Comparison of ENCODE assay signal across 7 mouse cellular contexts in the genomic region with DNA sequence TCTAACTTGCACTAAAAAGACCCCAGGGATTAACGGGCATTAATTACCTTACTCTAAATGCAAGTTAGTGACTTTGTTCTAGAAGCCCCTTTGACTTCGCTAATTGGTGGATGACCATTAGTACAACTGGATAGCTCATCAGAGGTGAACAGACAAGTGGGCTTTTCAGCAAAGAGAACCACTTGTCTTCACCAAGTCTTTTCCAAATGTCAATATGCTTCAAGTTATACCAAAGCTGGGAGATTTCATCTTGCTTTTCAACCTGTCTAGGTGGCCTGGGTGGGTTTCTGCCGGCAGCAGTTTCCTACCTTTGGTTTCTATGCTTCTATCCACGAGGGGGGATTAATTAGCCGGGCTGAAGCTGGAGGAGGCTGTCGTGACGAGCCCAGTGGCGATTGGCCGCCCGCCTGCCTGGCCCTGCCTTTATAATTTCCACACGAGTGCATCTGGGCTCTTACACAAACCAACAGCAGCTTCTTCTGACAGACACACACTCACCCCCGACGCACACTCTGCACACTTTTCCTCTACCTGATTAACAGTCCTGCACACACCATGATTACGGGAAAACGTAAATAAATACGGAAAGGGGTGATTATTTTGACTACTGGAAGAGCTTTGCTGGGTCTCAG. TPM values are rescaled to one million over a fixed set of nuclear protein-coding genes. Genes with fewer than 3 reads are reported as not detected.
DNase-seq lines count a peak whose midpoint lies in the region; ATAC-seq and TF ChIP-seq lines count a peak whose summit lies in the region.

A gene (plus strand): TSS at position 455 of the 632 bp plus-strand sequence.

- H3K27ac ChIP-seq in forebrain, embryonic 13.5 days: peak within 1 kb of the TSS; percentile 48; the same call in 1 of the 2 replicates
- H3K27ac ChIP-seq in hindbrain, embryonic 12.5 days: peak within 1 kb of the TSS; percentile 94
- no peak within 1 kb of the TSS for H3K27ac ChIP-seq in liver, embryonic 12.5 days
- H3K27ac ChIP-seq in stomach, embryonic 14.5 days (ENCODE audit: low read length): no peak within 1 kb of the TSS; the same call in 1 of the 2 replicates

- no peaks in the 10 kb centered on the region for H3K36me3 ChIP-seq in forebrain, embryonic 13.5 days (ENCODE audit: poor library complexity, severe bottlenecking)
- H3K36me3 ChIP-seq in hindbrain, embryonic 12.5 days: no peaks in the 10 kb centered on the region
- H3K36me3 ChIP-seq in liver, embryonic 12.5 days: no peaks in the 10 kb centered on the region
- H3K36me3 ChIP-seq in stomach, embryonic 14.5 days (ENCODE audit: control insufficient read depth, insufficient read depth, low read length): no peaks in the 10 kb centered on the region

- ATAC-seq in forebrain, embryonic 13.5 days: peak; percentile 69
- peak; percentile 67 for ATAC-seq in hindbrain, embryonic 12.5 days (ENCODE audit: low FRiP score)
- ATAC-seq in liver, embryonic 12.5 days: no peak
- 0 out of 2 replicates have a peak, but pooled peaks have one; percentile 57 for ATAC-seq in stomach, embryonic 14.5 days (ENCODE audit: insufficient number of reproducible peaks, insufficient read depth, low FRiP score, low read depth)

- H3K4me2 ChIP-seq in forebrain, embryonic 13.5 days: peak within 1 kb of the TSS; percentile 57
- H3K4me2 ChIP-seq in hindbrain, embryonic 12.5 days (replicated peaks): peak within 1 kb of the TSS; percentile 59
- peak within 1 kb of the TSS; percentile 63 for H3K4me2 ChIP-seq in liver, embryonic 12.5 days
- H3K4me2 ChIP-seq in stomach, embryonic 14.5 days (replicated peaks; ENCODE audit: low read depth, low read length): peak within 1 kb of the TSS; percentile 28

- H3K4me3 ChIP-seq in forebrain, embryonic 13.5 days: peak within 1 kb of the TSS; percentile 31
- peak within 1 kb of the TSS; percentile 51 for H3K4me3 ChIP-seq in hindbrain, embryonic 12.5 days
- H3K4me3 ChIP-seq in liver, embryonic 12.5 days: peak within 1 kb of the TSS; percentile 40
- peak within 1 kb of the TSS; percentile 23 for H3K4me3 ChIP-seq in stomach, embryonic 14.5 days (ENCODE audit: low read depth, low read length)

- DNase-seq in Muller cell, postnatal 12 days (ENCODE audit: inconsistent ontology term): peak; percentile 96
- DNase-seq in brain, embryonic 14.5 days (ENCODE audit: low read depth): peak; percentile 93
- no peak for DNase-seq in frontal cortex, postnatal 36 days (ENCODE audit: low spot score in 2 of 2)

- WGBS in forebrain, embryonic 13.5 days: 1% methylated on average over 16 of the region's 16 CpGs
- 1% methylated on average over 16 of the region's 16 CpGs for WGBS in hindbrain, embryonic 12.5 days
- 2% methylated on average over 16 of the region's 16 CpGs for WGBS in liver, embryonic 12.5 days (ENCODE audit: insufficient replicate concordance)
- 11% methylated on average over 16 of the region's 16 CpGs for WGBS in stomach, embryonic 14.5 days

- no peaks in the 10 kb centered on the region for H3K9me3 ChIP-seq in forebrain, embryonic 13.5 days (replicated peaks)
- H3K9me3 ChIP-seq in hindbrain, embryonic 12.5 days (replicated peaks): no peaks in the 10 kb centered on the region
- H3K9me3 ChIP-seq in liver, embryonic 12.5 days (replicated peaks): no peaks in the 10 kb centered on the region
- no peaks in the 10 kb centered on the region for H3K9me3 ChIP-seq in stomach, embryonic 14.5 days (ENCODE audit: control insufficient read depth, low read depth, low read length)

- peaks cover 40% of the 10 kb centered on the region for H3K4me1 ChIP-seq in forebrain, embryonic 13.5 days
- H3K4me1 ChIP-seq in hindbrain, embryonic 12.5 days: peaks cover 50% of the 10 kb centered on the region
- peaks cover 29% of the 10 kb centered on the region for H3K4me1 ChIP-seq in liver, embryonic 12.5 days
- peaks cover 9% of the 10 kb centered on the region; the same call in 1 of the 2 replicates for H3K4me1 ChIP-seq in stomach, embryonic 14.5 days (ENCODE audit: control insufficient read depth, insufficient read depth, low read length)

- H3K9ac ChIP-seq in forebrain, embryonic 13.5 days: peak within 1 kb of the TSS; percentile 56
- H3K9ac ChIP-seq in hindbrain, embryonic 12.5 days: peak within 1 kb of the TSS; percentile 87
- 0 out of 2 replicates have a peak within 1 kb of the TSS, but pooled peaks have one; percentile 2 for H3K9ac ChIP-seq in liver, embryonic 12.5 days
- H3K9ac ChIP-seq in stomach, embryonic 14.5 days (replicated peaks; ENCODE audit: low read depth, low read length): no peak within 1 kb of the TSS

- TF ChIP-seq CTCF in brain, embryonic 14.5 days (IDR thresholded peaks at IDR 0.05; ENCODE audit: borderline replicate concordance, extremely low read depth, insufficient read depth, insufficient read length): no peak

- no peak for TF ChIP-seq POLR2A in brain, embryonic 14.5 days (IDR thresholded peaks at IDR 0.05; ENCODE audit: borderline replicate concordance, extremely low read depth, insufficient read depth, insufficient read length, poor library complexity, severe bottlenecking)

- peaks cover 85% of the 10 kb centered on the region for H3K27me3 ChIP-seq in forebrain, embryonic 13.5 days
- H3K27me3 ChIP-seq in hindbrain, embryonic 12.5 days: peaks cover 20% of the 10 kb centered on the region
- peaks cover 85% of the 10 kb centered on the region for H3K27me3 ChIP-seq in liver, embryonic 12.5 days (replicated peaks)
- peaks cover 30% of the 10 kb centered on the region for H3K27me3 ChIP-seq in stomach, embryonic 14.5 days (ENCODE audit: control insufficient read depth, insufficient read depth, low read length)

RNA-seq across cellular contexts. Expression of the gene that starts here (rescaled TPM):
- 49.1 and 90.4 TPM in 2 replicates for polyA plus RNA-seq in brain, embryonic 14.5 days (2012; rRNA removed)
- polyA plus RNA-seq in forebrain, embryonic 13.5 days (2015; fragmentation: Nextera tagmentation; extraction: Ambion mirVana): 16.1 and 42.0 TPM in 2 replicates
- polyA plus RNA-seq in hindbrain, embryonic 12.5 days (2016; fragmentation: Nextera tagmentation; extraction: Ambion mirVana): 104 and 115 TPM in 2 replicates
- polyA plus RNA-seq in liver, embryonic 12.5 days (2016; fragmentation: Nextera tagmentation; extraction: Ambion mirVana): 0.20 and 0.26 TPM in 2 replicates
- polyA plus RNA-seq in stomach, embryonic 14.5 days (2014; fragmentation: Nextera tagmentation; extraction: Ambion mirVana): 14.8 and 16.5 TPM in 2 replicates

Comparison
In these comparisons a context has a peak if more than half of its experiments do, and no peak if none do; other contexts are left out.
1. RNA of the gene that starts here (polyA plus RNA-seq): 104 to 115 TPM in hindbrain, embryonic 12.5 days, 49.1 to 90.4 TPM in brain, embryonic 14.5 days, 16.1 to 42.0 TPM in forebrain, embryonic 13.5 days and 14.8 to 16.5 TPM in stomach, embryonic 14.5 days; 0.20 to 0.26 TPM in liver, embryonic 12.5 days; every median in the first group is over 10 times any median in the second.
2. DNase-seq: peak in Muller cell, postnatal 12 days (single experiment) and brain, embryonic 14.5 days (single experiment); none in frontal cortex, postnatal 36 days (0 of 2).
3. H3K27ac ChIP-seq: peak in forebrain, embryonic 13.5 days (single experiment) and hindbrain, embryonic 12.5 days (single experiment); none in liver, embryonic 12.5 days (single experiment) and stomach, embryonic 14.5 days (single experiment).
4. Peak in every context shown above with its lines, with median percentiles within 50 percentile points of each other: H3K4me2 ChIP-seq and H3K4me3 ChIP-seq.